Mouse (Mus musculus) left cerebral cortex, adult 8-10 months (tissue): ENCODE measurements around the gene Fam189b. TPM values are rescaled to one million over a fixed set of nuclear protein-coding genes. Genes with fewer than 3 reads are reported as not detected.
"Not testable (repeated sequence)": the region's sequence is repeated elsewhere in the genome, so short reads cannot be mapped to it uniquely, and the experiment has no call there.

Experiments
- DNase-seq, 2 experiments: peaks; one replicate each; pipeline ENCODE4 v3.0.0; 2022; ENCODE audit warnings: low spot score in 2 of 2
- total RNA-seq, 4 experiments: library from RNA; stranded (reverse); gene quantifications; 2 replicates each; pipeline ENCODE4 v1.2.4; 2022

The Fam189b gene
- total RNA-seq: 10 to 100 TPM; 47.2 to 58.2 (median 52.3) TPM

DNA sequence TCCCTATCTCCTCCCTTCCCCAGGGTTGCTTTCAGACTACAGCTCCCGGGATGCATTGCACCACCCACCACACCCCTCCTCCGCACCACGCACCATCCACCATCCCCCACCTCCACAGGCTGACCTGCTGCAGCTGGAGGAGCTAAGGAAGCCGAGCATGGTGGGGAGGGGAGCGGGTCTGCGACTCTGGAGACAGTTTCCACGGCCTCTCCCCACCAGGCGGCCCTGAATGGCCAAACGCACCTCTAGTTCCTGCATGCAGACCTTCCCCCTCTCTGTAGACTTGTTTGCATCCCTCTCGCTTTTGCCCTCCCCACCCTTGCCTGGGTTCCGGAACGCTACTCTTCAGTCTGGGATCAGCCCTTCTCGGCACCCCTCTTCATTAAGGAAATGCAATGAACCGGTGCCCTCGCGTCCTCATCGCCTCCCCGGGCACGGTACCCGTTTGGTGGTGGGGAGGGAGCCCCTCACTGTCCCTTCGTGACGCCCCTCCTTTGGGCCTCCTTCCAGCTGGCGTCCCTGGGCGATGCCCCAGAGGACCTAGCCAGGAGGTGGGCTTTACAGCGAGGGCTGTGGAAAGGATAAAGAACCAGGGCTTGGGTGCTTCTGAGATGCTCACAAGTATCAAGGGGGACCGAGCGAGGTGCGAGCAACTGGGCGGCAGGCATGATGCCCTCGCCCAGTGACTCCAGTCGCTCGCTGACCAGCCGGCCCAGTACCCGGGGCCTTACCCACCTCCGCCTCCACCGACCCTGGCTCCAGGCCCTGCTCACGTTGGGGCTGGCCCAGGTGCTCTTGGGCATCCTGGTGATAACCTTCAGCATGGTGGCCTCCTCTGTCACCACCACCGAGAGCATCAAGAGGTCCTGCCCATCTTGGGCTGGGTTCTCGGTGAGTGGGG lies at the start of gene Fam189b:
Gene Fam189b, plus strand, starts transcription at position 86 of the 901 bp plus-strand sequence.
- peak; percentile 87 to 91 for DNase-seq

DNA sequence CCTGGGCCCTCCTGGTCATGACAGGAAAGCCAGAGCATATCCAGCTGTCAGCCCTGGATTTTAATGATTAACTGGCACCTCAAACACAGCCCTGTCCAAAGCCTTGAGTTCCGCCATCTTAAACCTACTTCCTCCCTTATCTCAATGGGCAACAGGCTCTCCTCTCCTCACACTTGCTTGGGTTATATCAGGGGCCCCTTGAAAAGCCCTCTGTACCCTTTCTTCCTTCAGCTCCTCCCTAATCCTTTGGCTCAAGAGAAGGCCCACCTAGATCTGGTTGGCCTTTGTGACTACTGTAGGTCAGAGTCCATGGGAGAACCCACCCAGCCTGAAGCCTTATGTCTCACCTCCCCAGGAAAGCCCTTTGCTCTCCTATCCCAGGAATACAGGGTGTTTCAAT lies 49.2 kb upstream of the Fam189b start:
- DNase-seq: no peak

GRCm38 (mm10) chr3:89135958-89136357 lies 47.0 kb upstream of the Fam189b start, which contains the start of gene Pklr:
TSS of gene Pklr (plus strand) at chr3:89136142.
- no peak for DNase-seq

DNA sequence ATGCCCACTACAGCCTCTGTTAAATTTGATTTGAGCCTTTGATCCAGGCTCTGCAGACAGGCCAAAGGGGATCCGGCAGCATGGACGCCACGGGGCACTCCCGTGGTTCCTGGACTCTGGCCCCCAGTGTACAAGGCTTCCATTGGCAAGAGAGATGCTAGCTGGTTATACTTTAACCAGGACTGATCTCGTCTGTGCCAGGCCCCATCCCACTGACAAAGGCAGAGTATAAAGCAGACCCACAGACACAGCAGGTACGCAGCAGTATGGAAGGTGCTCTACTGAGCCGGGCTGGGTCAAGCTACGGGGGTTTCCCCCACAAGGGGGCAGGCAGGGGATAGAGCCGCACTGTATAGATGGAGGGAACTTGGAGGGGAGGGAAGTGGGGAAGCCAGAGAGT lies 46.6 kb upstream of the Fam189b start:
- DNase-seq: no peak

DNA sequence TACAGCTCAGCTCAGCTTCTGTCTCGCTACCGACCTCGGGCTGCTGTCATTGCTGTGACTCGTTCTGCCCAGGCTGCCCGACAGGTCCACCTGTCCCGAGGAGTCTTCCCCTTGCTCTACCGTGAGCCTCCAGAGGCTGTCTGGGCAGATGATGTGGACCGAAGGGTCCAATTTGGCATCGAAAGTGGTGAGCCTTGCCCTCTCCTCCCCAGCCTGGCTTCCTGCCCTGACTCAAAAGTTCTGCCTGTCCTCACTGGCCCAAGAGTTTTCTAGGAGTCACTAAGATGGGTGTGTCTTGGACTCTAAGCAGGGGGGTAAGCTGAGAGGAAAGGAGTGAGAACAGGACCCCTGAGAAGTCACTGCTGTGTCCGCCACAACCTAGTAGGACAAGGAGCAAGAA lies 38.1 kb upstream of the Fam189b start:
- DNase-seq: no peak

GRCm38 (mm10) chr3:89145566-89145965 lies 37.4 kb upstream of the Fam189b start:
- no peak for DNase-seq

DNA sequence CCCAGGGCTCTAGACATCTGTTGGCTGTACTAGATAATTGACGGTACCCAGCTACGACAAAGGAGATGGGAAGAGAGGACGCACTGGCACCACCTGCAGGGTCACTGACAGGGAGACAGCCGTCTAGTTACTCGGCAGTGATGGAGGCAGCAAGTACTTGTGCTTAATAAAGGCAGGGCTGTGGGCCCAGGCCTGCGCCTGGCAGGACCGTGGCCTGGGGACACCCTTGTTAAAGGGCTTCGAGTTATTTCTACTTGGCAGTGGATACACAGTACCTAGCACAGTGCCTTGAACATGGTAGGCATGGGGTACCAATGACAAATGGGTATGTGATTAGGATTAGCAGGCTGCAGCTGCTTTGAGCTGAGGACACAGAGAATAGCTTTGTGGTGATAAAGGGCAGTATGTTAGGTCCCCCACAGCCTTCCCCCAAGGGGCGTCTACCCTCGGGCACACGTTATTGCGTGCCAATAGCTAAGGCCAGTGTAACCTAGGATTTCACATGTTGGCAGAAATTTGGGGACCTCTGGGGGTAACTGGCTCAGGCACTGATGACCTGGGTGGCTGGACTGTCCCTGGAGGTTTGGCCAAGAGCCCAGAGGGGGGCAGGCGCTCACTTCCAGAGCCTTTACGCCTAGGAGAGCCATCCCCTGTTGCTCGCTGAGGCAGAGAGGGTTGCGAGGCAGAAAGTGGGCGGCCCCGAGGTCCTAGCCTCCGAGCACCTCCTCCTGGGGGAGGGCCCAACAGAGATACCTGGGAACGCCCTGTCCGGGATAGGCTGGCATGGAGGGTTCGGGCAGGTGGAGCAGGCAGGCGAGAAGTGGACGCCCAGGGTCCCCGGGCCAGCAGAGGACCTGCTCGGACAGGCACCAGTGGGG lies 35.6 kb upstream of the Fam189b start:
- no peak for DNase-seq

GRCm38 (mm10) chr3:89147979-89148311 lies 35.0 kb upstream of the Fam189b start:
- no peak for DNase-seq

DNA sequence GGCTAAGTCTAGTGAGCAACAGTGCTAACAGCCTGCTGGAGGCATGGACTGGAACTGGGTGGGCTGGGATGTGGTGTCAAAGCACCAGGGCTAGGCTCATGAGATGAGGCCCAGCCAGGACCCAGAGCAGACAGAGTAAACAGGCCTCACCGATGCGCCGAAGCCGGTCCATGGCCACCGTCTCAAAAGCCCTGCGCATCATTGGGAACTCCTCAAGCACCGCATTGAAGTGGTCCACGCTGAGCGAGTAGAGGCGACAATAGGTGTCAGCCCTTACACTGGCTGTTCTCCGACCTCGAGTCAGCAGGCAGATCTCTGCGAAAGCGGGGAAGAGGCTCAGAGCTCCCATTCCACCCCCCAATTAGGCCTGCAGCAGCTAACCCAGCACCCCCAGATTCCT lies 34.4 kb upstream of the Fam189b start:
- DNase-seq: no peak

DNA sequence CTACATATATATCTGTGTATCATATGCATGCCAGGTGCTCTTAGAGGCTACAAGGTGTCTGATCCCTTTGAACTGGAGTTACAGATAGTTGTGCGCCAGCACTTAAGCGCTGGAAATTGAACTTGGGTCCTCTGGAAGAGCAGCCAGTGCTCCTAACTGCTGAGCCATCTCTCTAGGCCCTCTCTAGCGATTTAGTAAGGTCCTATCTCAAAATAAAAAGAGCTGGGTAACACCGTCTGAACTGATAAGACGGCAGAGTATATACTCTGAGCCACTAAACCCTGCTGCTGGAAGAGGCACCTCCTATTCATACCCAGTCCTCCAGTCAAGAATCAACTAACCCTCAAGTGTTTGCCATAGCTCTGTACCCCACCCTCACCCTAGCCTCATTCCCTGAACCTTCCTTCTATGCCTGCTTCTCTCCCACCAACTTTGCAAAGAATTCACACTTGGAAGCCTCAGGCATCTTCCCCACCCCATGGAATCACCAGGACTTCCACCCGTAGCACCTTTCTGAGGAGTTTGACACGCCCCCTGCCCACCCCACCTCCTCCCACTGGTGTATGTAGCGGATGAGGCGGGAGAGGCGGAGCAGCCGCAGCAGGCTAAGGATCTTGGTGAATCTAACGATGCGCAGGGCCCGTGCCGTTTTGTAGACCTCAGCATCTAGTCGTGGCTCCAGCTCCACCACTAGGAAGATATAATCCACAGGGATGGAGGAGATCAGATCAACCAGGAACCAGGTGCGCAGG lies 30.7 kb upstream of the Fam189b start:
- DNase-seq: no peak

DNA sequence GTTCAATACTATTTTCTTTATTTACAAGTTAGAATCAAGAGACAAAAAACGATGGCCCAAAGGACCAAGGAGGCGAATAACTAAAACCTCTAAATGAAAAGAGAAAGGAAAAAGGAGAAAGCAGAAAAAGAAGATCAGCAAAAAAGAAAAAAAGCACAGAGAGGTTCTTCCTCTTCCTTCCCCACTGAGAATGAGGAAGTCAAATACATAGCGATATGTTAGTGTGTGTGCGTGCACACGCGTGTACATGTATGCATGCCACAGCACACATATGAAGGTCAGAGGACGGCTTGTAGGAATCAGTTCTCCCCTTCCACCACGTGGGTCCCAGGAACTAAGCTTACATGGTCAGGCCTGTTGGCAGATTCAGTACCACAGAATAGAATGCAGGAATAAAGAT lies 26.0 kb upstream of the Fam189b start:
- no peak for DNase-seq

GRCm38 (mm10) chr3:89158651-89159050 lies 24.3 kb upstream of the Fam189b start:
- no peak for DNase-seq

DNA sequence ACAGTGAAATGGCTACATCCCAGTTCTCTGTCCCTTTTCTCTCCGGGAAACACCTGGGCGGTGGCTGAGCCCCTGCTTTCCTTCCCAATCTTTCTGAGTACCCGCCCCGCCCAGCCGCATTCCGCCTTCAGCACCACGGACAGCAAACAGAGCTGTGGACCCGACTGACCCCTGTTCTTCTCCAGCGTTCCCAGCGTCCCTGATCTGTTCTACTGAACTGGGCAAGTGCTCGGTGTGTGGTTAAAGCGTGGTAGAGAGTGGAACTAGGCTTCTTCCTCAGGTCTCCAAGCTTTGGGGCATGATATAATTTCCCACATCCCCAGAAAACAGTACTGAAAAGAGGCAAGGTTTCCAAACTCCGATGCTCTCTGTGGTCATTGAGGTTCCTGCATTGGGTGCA lies 23.7 kb upstream of the Fam189b start:
- DNase-seq: no peak

GRCm38 (mm10) chr3:89159616-89160344 lies 23.2 kb upstream of the Fam189b start, which contains the start of gene Hcn3:
TSS of gene Hcn3 (minus strand) at chr3:89160196.
- DNase-seq: no peak

GRCm38 (mm10) chr3:89161207-89161606 lies 21.7 kb upstream of the Fam189b start:
- DNase-seq: not testable (repeated sequence)

DNA sequence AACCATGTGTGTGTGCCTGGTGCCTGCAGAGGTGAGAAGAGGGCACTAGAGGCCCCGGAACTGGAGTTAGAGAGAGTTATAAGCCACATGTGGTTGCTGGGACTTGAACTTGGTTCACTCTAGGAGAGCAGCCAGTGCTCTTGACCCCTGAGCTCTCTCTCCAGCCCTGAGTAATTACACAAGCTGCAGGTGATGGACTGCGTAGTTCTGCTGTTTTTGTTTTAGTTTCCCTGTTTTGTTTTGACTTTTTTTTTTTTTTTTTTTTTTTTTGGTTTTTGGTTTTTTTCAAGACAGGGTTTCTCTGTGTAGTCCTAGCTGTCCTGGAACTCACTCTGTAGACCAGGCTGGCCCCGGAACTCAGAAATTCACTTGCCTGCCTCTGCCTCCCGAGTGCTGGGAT lies 21.2 kb upstream of the Fam189b start:
- DNase-seq: no peak

- no peak for DNase-seq
Observed at GRCm38 (mm10) chr3:89163123-89163522, 19.8 kb upstream of the Fam189b start.

DNA sequence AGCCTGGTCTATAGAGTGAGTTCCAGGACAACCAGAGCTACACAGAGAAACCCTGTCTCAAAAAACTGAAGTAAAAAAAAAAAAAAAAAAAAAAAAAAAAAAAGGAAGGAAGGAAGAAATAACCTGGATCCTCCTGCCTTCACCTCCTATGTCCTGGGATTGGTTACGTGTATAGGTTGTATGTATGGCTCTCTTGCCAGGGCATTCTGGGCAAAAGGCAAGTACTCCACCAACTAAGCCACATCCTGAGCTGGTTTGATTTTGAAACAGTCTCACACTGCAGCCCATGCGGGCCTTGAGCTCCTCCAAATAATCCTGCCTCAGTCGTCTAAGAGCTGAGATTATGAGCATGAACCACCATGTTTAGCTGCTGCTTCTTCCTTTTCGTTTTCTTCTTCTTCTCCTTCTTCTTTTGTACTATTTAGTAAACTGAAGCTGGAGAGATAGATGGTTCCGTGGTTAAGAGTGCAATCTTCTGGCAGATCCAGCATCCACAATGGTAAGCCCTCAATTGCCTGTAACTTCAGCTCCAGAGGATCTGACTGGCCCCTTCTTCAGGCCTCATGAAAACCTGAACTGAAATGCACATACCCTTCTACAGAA lies 19.2 kb upstream of the Fam189b start:
- no peak for DNase-seq

- DNase-seq: peak; percentile 78 to 91
Observed at GRCm38 (mm10) chr3:89164506-89165267, 18.3 kb upstream of the Fam189b start, which contains the start of gene Clk2. TSS of gene Clk2 (plus strand) at chr3:89164795.
